ENCODE assay signal across 32 mouse cellular contexts in genomic region chr12:104042753-104043152, GRCm38 (mm10). TPM values are rescaled to one million over a fixed set of nuclear protein-coding genes. Genes with fewer than 3 reads are reported as not detected.
A peak's percentile ranks its signal among the peaks of the same experiment; 100 is the strongest.
DNase-seq lines count a peak whose midpoint lies in the region; ATAC-seq and TF ChIP-seq lines count a peak whose summit lies in the region.
"Had no signal": no experiment of that assay in that cellular context is flagged by ENCODE, and none has a peak within 500 bp of the region (broad histone marks: within the 10 kb centered on the region; RNA-seq: fewer than 3 reads in every experiment).

No protein-coding gene starts in this region.

- WGBS in liver, embryonic 15.5 days (ENCODE audit: insufficient replicate concordance): 71% methylated on average over 2 of the region's 2 CpGs
- 66% methylated on average over 2 of the region's 2 CpGs for WGBS in liver, postnatal 0 days (ENCODE audit: insufficient replicate concordance)

- DNase-seq in liver: no peak
- no peak for DNase-seq in liver, postnatal 0 days
- DNase-seq in heart, postnatal 14 days: no peak
- DNase-seq in cerebellum, adult 9-10 months: no peak
- DNase-seq: adrenal gland, adult 2 months; adrenal gland, postnatal 14 days; cerebellum, adult 11 months; cerebellum, adult 2 months; cerebellum, postnatal 10 days; forebrain, postnatal 0 days; gastrocnemius, adult 2 months; gastrocnemius, postnatal 14 days; heart, adult 18-20 months; heart, postnatal 10 days; heart, postnatal 4 days had no signal

- H3K4me2 ChIP-seq in liver, embryonic 15.5 days: no peak overlapping the region
- H3K4me2 ChIP-seq in liver, postnatal 0 days (ENCODE audit: low read depth, low read length): no peak overlapping the region
- H3K4me2 ChIP-seq: embryonic facial prominence, embryonic 12.5 days; embryonic facial prominence, embryonic 15.5 days; heart, embryonic 12.5 days; heart, embryonic 15.5 days; hindbrain, embryonic 14.5 days had no signal

- no peaks in the 10 kb centered on the region for H3K27me3 ChIP-seq in liver, embryonic 15.5 days
- no peaks in the 10 kb centered on the region for H3K27me3 ChIP-seq in liver, postnatal 0 days (ENCODE audit: insufficient read depth, low read length)
- H3K27me3 ChIP-seq: embryonic facial prominence, embryonic 12.5 days; embryonic facial prominence, embryonic 15.5 days; heart, embryonic 12.5 days; heart, embryonic 15.5 days had no signal

- no peak for TF ChIP-seq CTCF in liver, postnatal 0 days (IDR thresholded peaks at IDR 0.05; ENCODE audit: low read depth)

- peak; percentile 25; the same call in 1 of the 2 replicates for ATAC-seq in liver, embryonic 15.5 days (ENCODE audit: insufficient read depth)
- peak; percentile 83 for ATAC-seq in granulocyte monocyte progenitor cell, adult 5-6 weeks (replicated peaks; ENCODE audit: poor library complexity, severe bottlenecking)
- peak; percentile 82 for ATAC-seq in liver, postnatal 0 days
- peak; percentile 79 for ATAC-seq in megakaryocyte progenitor cell, adult 5-6 weeks (replicated peaks; ENCODE audit: poor library complexity)
- ATAC-seq: CD4-positive, CD25-positive, alpha-beta regulatory T cell, adult 4 months; forebrain, embryonic 14.5 days; forebrain, postnatal 0 days; hindbrain, postnatal 0 days had no signal

- H3K4me3 ChIP-seq in liver, embryonic 15.5 days (replicated peaks): no peak overlapping the region
- H3K4me3 ChIP-seq in liver, postnatal 0 days (ENCODE audit: low read depth, low read length): no peak overlapping the region
- H3K4me3 ChIP-seq: embryonic facial prominence, embryonic 12.5 days; embryonic facial prominence, embryonic 15.5 days; gastrocnemius, adult 2 months; heart, embryonic 12.5 days; heart, embryonic 15.5 days had no signal

- no peak for TF ChIP-seq EP300 in liver, postnatal 0 days (IDR thresholded peaks at IDR 0.05; ENCODE audit: low read depth)

- intact Hi-C loops in heart, postnatal 14 days (cut with DNase I): no loop called here

- H3K4me1 ChIP-seq in liver, embryonic 15.5 days (replicated peaks): peaks cover 10% of the 10 kb centered on the region; the same call in 1 of the 2 replicates
- peaks cover 7% of the 10 kb centered on the region; the same call in 1 of the 2 replicates for H3K4me1 ChIP-seq in liver, postnatal 0 days (ENCODE audit: insufficient read depth)
- H3K4me1 ChIP-seq: embryonic facial prominence, embryonic 12.5 days; embryonic facial prominence, embryonic 15.5 days; heart, embryonic 12.5 days had no signal

- H3K9ac ChIP-seq in liver, embryonic 15.5 days: no peak overlapping the region
- no peak overlapping the region for H3K9ac ChIP-seq in liver, postnatal 0 days (replicated peaks)
- H3K9ac ChIP-seq: embryonic facial prominence, embryonic 12.5 days; embryonic facial prominence, embryonic 15.5 days; forebrain, postnatal 0 days; heart, embryonic 12.5 days; heart, embryonic 15.5 days; hindbrain, embryonic 14.5 days had no signal

- no peaks in the 10 kb centered on the region for H3K36me3 ChIP-seq in liver, embryonic 15.5 days (replicated peaks)
- no peaks in the 10 kb centered on the region for H3K36me3 ChIP-seq in liver, postnatal 0 days (replicated peaks; ENCODE audit: insufficient read depth, low read length)
- H3K36me3 ChIP-seq: embryonic facial prominence, embryonic 12.5 days; embryonic facial prominence, embryonic 15.5 days; heart, embryonic 12.5 days; heart, embryonic 15.5 days had no signal

- no peak overlapping the region for H3K27ac ChIP-seq in liver, embryonic 15.5 days (replicated peaks)
- no peak overlapping the region for H3K27ac ChIP-seq in liver, postnatal 0 days (ENCODE audit: low read depth)
- H3K27ac ChIP-seq: embryonic facial prominence, embryonic 12.5 days; embryonic facial prominence, embryonic 15.5 days; heart, embryonic 15.5 days; hindbrain, embryonic 14.5 days; hindbrain, postnatal 0 days had no signal

- no peaks in the 10 kb centered on the region for H3K9me3 ChIP-seq in liver, embryonic 15.5 days (replicated peaks)
- no peaks in the 10 kb centered on the region for H3K9me3 ChIP-seq in liver, postnatal 0 days (ENCODE audit: low read length)
- H3K9me3 ChIP-seq: embryonic facial prominence, embryonic 12.5 days; embryonic facial prominence, embryonic 15.5 days; heart, embryonic 12.5 days; heart, embryonic 15.5 days had no signal

RNA-seq across cellular contexts. Expression of gene Serpina12, which starts 1.5 kb away (rescaled TPM):
- 0.05 and 0.08 TPM in 2 replicates for polyA plus RNA-seq in liver, embryonic 15.5 days (2015; fragmentation: Nextera tagmentation; extraction: Ambion mirVana)
- not detected in 2 replicates for total RNA-seq in granulocyte monocyte progenitor cell, adult 5-6 weeks (2014; fragmentation: Nextera tagmentation)
- total RNA-seq in granulocyte monocyte progenitor cell, adult 5-6 weeks (2017): 0.13 TPM in 1 of 2 replicates, not detected in the other
- 0.13 TPM in 2 replicates for polyA plus RNA-seq in liver, postnatal 0 days (2015; fragmentation: Nextera tagmentation; extraction: Ambion mirVana)
- total RNA-seq in megakaryocyte progenitor cell, adult 5-6 weeks (2015): 0.24 TPM in 1 of 2 replicates, not detected in the other
- 0.30 TPM in 1 of 2 replicates, not detected in the other for total RNA-seq in megakaryocyte progenitor cell, adult 5-6 weeks (2017)
- total RNA-seq in heart, postnatal 14 days (2021): not detected
- total RNA-seq: forebrain, postnatal 0 days; gastrocnemius, adult 2 months; gastrocnemius, postnatal 14 days; gastrocnemius, postnatal 4 days; heart, postnatal 10 days; heart, postnatal 4 days; hindbrain, postnatal 0 days had no signal
- polyA plus RNA-seq: C2C12; embryonic facial prominence, embryonic 12.5 days; forebrain, embryonic 11.5 days; forebrain, embryonic 14.5 days; forebrain, postnatal 0 days; frontal cortex, adult 2 months; heart, embryonic 12.5 days; heart, embryonic 15.5 days; hindbrain, embryonic 11.5 days; hindbrain, embryonic 14.5 days; hindbrain, postnatal 0 days had no signal

RNA-seq across cellular contexts. Expression of gene Serpina9, which starts 29.2 kb away (rescaled TPM):
- not detected in 2 replicates for polyA plus RNA-seq in liver, embryonic 15.5 days (2015; fragmentation: Nextera tagmentation; extraction: Ambion mirVana)
- not detected in 2 replicates for total RNA-seq in granulocyte monocyte progenitor cell, adult 5-6 weeks (2014; fragmentation: Nextera tagmentation)
- not detected in 2 replicates for total RNA-seq in granulocyte monocyte progenitor cell, adult 5-6 weeks (2017)
- polyA plus RNA-seq in liver, postnatal 0 days (2015; fragmentation: Nextera tagmentation; extraction: Ambion mirVana): 0.05 and 0.06 TPM in 2 replicates
- total RNA-seq in megakaryocyte progenitor cell, adult 5-6 weeks (2015): not detected in 2 replicates
- not detected in 2 replicates for total RNA-seq in megakaryocyte progenitor cell, adult 5-6 weeks (2017)
- under 1 TPM in 1 of 2 experiments, not detected in 1; 0.07 TPM for total RNA-seq in heart, postnatal 14 days (2021)
- total RNA-seq: adrenal gland, adult 2 months; gastrocnemius, adult 2 months; gastrocnemius, postnatal 14 days; gastrocnemius, postnatal 4 days; heart, postnatal 10 days; heart, postnatal 4 days; hindbrain, postnatal 0 days; MEL had no signal
- polyA plus RNA-seq: adrenal gland, adult 2 months; forebrain, embryonic 11.5 days; forebrain, embryonic 14.5 days; hindbrain, embryonic 11.5 days; hindbrain, embryonic 14.5 days had no signal

RNA-seq across cellular contexts. Expression of gene Serpina11, which starts 53.0 kb away (rescaled TPM):
- polyA plus RNA-seq in liver, embryonic 15.5 days (2015; fragmentation: Nextera tagmentation; extraction: Ambion mirVana): 17.1 and 23.8 TPM in 2 replicates
- 0.17 TPM in 1 of 2 replicates, not detected in the other for total RNA-seq in granulocyte monocyte progenitor cell, adult 5-6 weeks (2014; fragmentation: Nextera tagmentation)
- total RNA-seq in granulocyte monocyte progenitor cell, adult 5-6 weeks (2017): not detected in 2 replicates
- 224 and 244 TPM in 2 replicates for polyA plus RNA-seq in liver, postnatal 0 days (2015; fragmentation: Nextera tagmentation; extraction: Ambion mirVana)
- total RNA-seq in megakaryocyte progenitor cell, adult 5-6 weeks (2015): 0.22 TPM in 1 of 2 replicates, not detected in the other
- total RNA-seq in megakaryocyte progenitor cell, adult 5-6 weeks (2017): not detected in 2 replicates
- total RNA-seq in heart, postnatal 14 days (2021): not detected
- total RNA-seq: forebrain, postnatal 0 days; gastrocnemius, adult 2 months; gastrocnemius, postnatal 14 days; heart, adult 18-20 months; heart, postnatal 10 days; heart, postnatal 4 days; hindbrain, postnatal 0 days had no signal
- polyA plus RNA-seq: C2C12; CD4-positive, CD25-positive, alpha-beta regulatory T cell, adult 4 months; embryonic facial prominence, embryonic 12.5 days; embryonic facial prominence, embryonic 15.5 days; forebrain, embryonic 11.5 days; forebrain, embryonic 14.5 days; forebrain, postnatal 0 days; frontal cortex, adult 2 months; heart, embryonic 12.5 days; heart, embryonic 15.5 days; hindbrain, embryonic 11.5 days; hindbrain, embryonic 14.5 days had no signal

RNA-seq across cellular contexts. Expression of gene Serpina5, which starts 58.2 kb away (rescaled TPM):
- 0.08 and 0.23 TPM in 2 replicates for polyA plus RNA-seq in liver, embryonic 15.5 days (2015; fragmentation: Nextera tagmentation; extraction: Ambion mirVana)
- total RNA-seq in granulocyte monocyte progenitor cell, adult 5-6 weeks (2014; fragmentation: Nextera tagmentation): not detected in 2 replicates
- not detected in 2 replicates for total RNA-seq in granulocyte monocyte progenitor cell, adult 5-6 weeks (2017)
- 0.54 and 0.58 TPM in 2 replicates for polyA plus RNA-seq in liver, postnatal 0 days (2015; fragmentation: Nextera tagmentation; extraction: Ambion mirVana)
- total RNA-seq in megakaryocyte progenitor cell, adult 5-6 weeks (2015): not detected in 2 replicates
- total RNA-seq in megakaryocyte progenitor cell, adult 5-6 weeks (2017): not detected in 2 replicates
- total RNA-seq in heart, postnatal 14 days (2021): not detected
- total RNA-seq: forebrain, postnatal 0 days; gastrocnemius, adult 2 months; gastrocnemius, postnatal 14 days; gastrocnemius, postnatal 4 days; heart, adult 18-20 months; heart, postnatal 10 days; heart, postnatal 4 days; MEL had no signal
- polyA plus RNA-seq: adrenal gland, adult 2 months; C2C12; CD4-positive, CD25-positive, alpha-beta regulatory T cell, adult 4 months; cerebellum, adult 2 months; embryonic facial prominence, embryonic 12.5 days; embryonic facial prominence, embryonic 15.5 days; forebrain, embryonic 11.5 days; forebrain, embryonic 14.5 days; forebrain, postnatal 0 days; frontal cortex, adult 2 months; heart, embryonic 12.5 days; heart, embryonic 15.5 days; hindbrain, embryonic 11.5 days; hindbrain, embryonic 14.5 days; hindbrain, postnatal 0 days had no signal

Comparison
In these comparisons a context has a peak if more than half of its experiments do, and no peak if none do; other contexts are left out.
1. ATAC-seq: peak in every context shown above with its lines; median percentile 83 in granulocyte monocyte progenitor cell, adult 5-6 weeks; 82 in liver, postnatal 0 days; 79 in megakaryocyte progenitor cell, adult 5-6 weeks; 25 in liver, embryonic 15.5 days.